Mouse (Mus musculus): ENCODE data around the gene Ints2.

Gene Ints2

GRCm38 (mm10) chr11:86174173-86174572 is 83.2 kb downstream of the Ints2 start:
- in situ Hi-C loops (cut with MboI, MseI): no loop called here

GRCm38 (mm10) chr11:86170743-86171142 is 86.6 kb downstream of the Ints2 start:
- in situ Hi-C loops (cut with MboI, MseI): no loop called here

Data from T-helper 2 cell (primary cell).